Mouse (Mus musculus): ENCODE data around the gene Atg10. TPM values are rescaled to one million over a fixed set of nuclear protein-coding genes. Genes with fewer than 3 reads are reported as not detected.

Atg10 gene
- polyA plus RNA-seq, 1 experiment from 2014 or later: 13.6 TPM

DNA sequence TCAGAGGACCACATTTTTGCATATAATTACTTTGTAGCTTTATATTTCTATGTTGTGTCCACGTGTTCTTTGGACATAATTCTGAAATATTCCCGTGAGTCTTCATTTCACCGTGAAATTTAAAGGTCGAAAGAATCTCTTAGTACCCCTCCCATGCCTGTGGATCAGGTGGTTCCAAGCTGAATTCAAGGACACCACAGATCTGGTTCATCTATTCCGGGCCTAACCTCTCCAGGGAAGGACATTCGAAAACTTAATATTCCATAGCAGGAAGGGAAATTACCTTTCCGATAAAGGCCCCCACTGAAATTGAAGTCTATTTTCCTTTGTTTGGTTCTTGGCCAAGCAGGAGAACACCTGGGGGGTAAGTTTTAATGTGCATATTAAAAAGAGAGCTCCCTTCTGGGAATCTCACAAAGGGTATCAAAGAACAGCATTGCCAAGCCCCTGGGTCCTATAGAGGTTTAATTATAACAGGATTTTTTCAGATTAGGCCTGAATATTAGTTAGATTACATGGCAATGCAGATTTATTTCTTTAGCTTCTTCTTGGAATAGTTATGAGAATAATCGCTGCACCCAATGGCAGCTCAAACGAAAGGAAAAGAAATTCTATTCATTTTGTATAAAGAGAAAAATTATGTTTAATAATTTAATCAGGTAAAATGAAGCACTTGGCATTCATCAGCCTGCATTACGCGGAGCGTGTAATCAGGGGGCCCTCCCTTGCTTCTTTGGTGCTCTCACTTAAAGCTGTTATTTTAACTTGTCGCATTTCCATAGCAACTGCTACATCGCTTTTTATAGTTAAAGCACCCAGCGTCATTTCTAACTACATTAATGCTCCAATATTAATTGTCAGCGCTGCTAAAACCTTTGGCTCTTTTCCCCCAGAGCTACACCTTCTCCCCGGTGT is 310.8 kb downstream of the Atg10 start:
- DNase-seq (ENCODE audit: low spot score): no peak
- 86% methylated on average over 17 of the region's 17 CpGs for WGBS
- no peak overlapping the region for H3K27ac ChIP-seq (replicated peaks; ENCODE audit: low read depth, low read length)
- H3K4me1 ChIP-seq (ENCODE audit: control insufficient read depth, insufficient read depth, low read length): no peaks in the 10 kb centered on the region
- no peaks in the 10 kb centered on the region for H3K27me3 ChIP-seq (ENCODE audit: control insufficient read depth, insufficient read depth, low read length)
- H3K9ac ChIP-seq (ENCODE audit: low read length): no peak overlapping the region
- no peaks in the 10 kb centered on the region for H3K9me3 ChIP-seq (ENCODE audit: control insufficient read depth, low read length)
- H3K4me3 ChIP-seq (ENCODE audit: low read depth, low read length): no peak overlapping the region
- H3K36me3 ChIP-seq (ENCODE audit: control insufficient read depth, insufficient read depth, low read length): no peaks in the 10 kb centered on the region
- no peak overlapping the region for H3K4me2 ChIP-seq (ENCODE audit: low read depth, severe bottlenecking)
- no peak for ATAC-seq (ENCODE audit: insufficient number of reproducible peaks, low FRiP score, low TSS enrichment, low read depth)

DNA sequence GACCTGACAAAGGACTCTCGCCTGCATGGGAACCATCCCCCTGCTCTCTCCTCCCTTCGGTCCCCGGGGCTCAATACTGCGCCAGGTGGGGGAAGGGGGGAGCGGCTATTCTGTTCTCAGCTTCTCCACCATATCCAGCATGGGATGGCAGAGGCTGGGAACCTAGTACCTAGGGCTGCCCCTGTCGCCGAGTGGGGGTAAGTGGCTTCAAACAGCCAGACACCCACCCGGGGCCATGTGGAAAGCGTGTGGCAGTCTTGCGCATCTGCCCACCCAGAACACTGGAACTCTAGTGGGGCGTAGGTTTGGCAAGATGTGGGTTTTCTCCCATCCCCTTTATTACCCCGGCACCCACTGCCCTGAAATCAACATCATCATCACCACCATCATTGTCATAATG is 316.4 kb downstream of the Atg10 start:
- Histone ChIP-seq H3K27ac (replicated peaks; ENCODE audit: low read depth, low read length) (no peak overlapping the region), H3K9ac (ENCODE audit: low read length) (no peak overlapping the region), H3K36me3 (ENCODE audit: control insufficient read depth, insufficient read depth, low read length) (no peaks in the 10 kb centered on the region), H3K27me3 (ENCODE audit: control insufficient read depth, insufficient read depth, low read length) (no peaks in the 10 kb centered on the region), H3K4me1 (ENCODE audit: control insufficient read depth, insufficient read depth, low read length) (no peaks in the 10 kb centered on the region), H3K4me2 (ENCODE audit: low read depth, severe bottlenecking) (no peak overlapping the region), H3K9me3 (ENCODE audit: control insufficient read depth, low read length) (no peaks in the 10 kb centered on the region), H3K4me3 (ENCODE audit: low read depth, low read length) (no peak overlapping the region)
- no peak for ATAC-seq (ENCODE audit: insufficient number of reproducible peaks, low FRiP score, low TSS enrichment, low read depth)
- no peak for DNase-seq (ENCODE audit: low spot score)
- WGBS: 91% methylated on average over 12 of the region's 12 CpGs

DNA sequence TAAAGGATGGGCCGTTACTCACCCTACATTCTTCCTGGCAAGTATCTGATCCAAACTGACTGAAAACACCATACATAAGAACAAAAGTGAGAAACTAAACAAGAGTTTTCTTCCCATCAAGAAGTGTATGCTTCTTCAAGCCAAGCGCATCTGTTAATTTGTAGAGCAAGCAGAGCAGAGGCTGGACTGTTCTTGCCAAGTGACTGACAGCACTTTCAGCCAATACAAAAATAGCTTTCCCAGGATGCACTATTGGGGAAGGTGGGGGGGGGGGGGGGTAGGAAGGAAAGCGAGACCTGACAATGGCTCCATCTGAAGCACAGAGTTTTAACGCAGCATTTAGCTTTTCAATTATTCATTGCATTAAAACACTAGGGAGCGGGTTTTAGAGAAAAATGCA is 318.6 kb downstream of the Atg10 start, which contains the start of gene Atp6ap1l:
TSS of gene Atp6ap1l (minus strand) at position 180 of the 400 bp plus-strand sequence.
- no peaks in the 10 kb centered on the region for H3K36me3 ChIP-seq (ENCODE audit: control insufficient read depth, insufficient read depth, low read length)
- H3K4me3 ChIP-seq (ENCODE audit: low read depth, low read length): no peak within 1 kb of the TSS
- no peak within 1 kb of the TSS for H3K27ac ChIP-seq (replicated peaks; ENCODE audit: low read depth, low read length)
- WGBS: 87% methylated on average over 5 of the region's 5 CpGs
- DNase-seq (ENCODE audit: low spot score): no peak
- ATAC-seq (ENCODE audit: insufficient number of reproducible peaks, low FRiP score, low TSS enrichment, low read depth): no peak
- H3K9ac ChIP-seq (ENCODE audit: low read length): no peak within 1 kb of the TSS
- no peaks in the 10 kb centered on the region for H3K9me3 ChIP-seq (ENCODE audit: control insufficient read depth, low read length)
- H3K27me3 ChIP-seq (ENCODE audit: control insufficient read depth, insufficient read depth, low read length): no peaks in the 10 kb centered on the region
- H3K4me2 ChIP-seq (ENCODE audit: low read depth, severe bottlenecking): no peak within 1 kb of the TSS
- H3K4me1 ChIP-seq (ENCODE audit: control insufficient read depth, insufficient read depth, low read length): no peaks in the 10 kb centered on the region

DNA sequence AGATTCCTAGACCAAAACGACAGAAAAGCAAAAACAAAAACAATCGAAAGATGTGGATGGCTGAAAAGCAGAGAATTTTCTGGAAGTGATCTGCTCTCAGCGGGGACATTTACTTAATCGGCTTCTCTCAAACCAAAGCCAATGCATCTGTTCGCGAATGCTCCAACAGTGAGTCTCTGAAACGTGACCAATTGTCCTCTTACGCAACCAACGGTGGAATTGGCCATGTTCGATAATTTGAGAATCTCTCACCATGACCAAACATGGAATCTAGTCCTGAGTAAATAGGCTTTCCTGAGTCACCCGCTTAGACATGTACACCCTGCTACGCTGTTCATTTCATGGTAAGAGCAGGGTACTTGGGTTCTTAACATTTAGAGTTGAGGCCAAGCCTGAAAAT is 326.9 kb downstream of the Atg10 start:
- Histone ChIP-seq H3K4me3 (ENCODE audit: low read depth, low read length) (no peak overlapping the region), H3K4me2 (ENCODE audit: low read depth, severe bottlenecking) (no peak overlapping the region), H3K27ac (replicated peaks; ENCODE audit: low read depth, low read length) (no peak overlapping the region), H3K9me3 (ENCODE audit: control insufficient read depth, low read length) (no peaks in the 10 kb centered on the region), H3K9ac (ENCODE audit: low read length) (no peak overlapping the region), H3K36me3 (ENCODE audit: control insufficient read depth, insufficient read depth, low read length) (no peaks in the 10 kb centered on the region), H3K27me3 (ENCODE audit: control insufficient read depth, insufficient read depth, low read length) (no peaks in the 10 kb centered on the region), H3K4me1 (ENCODE audit: control insufficient read depth, insufficient read depth, low read length) (no peaks in the 10 kb centered on the region)
- no peak for ATAC-seq (ENCODE audit: insufficient number of reproducible peaks, low FRiP score, low TSS enrichment, low read depth)
- 92% methylated on average over 12 of the region's 12 CpGs for WGBS
- DNase-seq (ENCODE audit: low spot score): no peak

DNA sequence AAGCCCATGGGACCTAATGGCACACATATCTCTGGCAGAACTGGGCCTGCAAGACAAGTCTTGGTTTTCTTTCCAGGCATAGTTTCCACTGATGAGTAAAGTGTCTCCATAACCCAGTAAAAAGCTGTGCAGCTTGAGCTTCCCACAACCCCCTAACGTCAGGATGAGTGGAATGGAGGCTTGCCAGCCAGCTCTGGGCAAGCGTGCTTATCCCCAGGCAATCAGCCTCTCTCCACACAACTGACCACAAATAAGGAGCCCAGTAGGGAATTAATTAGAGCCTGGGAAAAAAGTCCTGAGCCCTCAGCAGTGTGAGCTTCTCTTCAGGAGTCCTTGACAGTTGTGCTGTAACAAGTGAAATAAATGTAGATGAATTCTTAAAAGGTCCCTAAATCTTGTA is 327.7 kb downstream of the Atg10 start:
- Histone ChIP-seq H3K9me3 (ENCODE audit: control insufficient read depth, low read length) (no peaks in the 10 kb centered on the region), H3K4me1 (ENCODE audit: control insufficient read depth, insufficient read depth, low read length) (no peaks in the 10 kb centered on the region)
- DNase-seq (ENCODE audit: low spot score): no peak

DNA sequence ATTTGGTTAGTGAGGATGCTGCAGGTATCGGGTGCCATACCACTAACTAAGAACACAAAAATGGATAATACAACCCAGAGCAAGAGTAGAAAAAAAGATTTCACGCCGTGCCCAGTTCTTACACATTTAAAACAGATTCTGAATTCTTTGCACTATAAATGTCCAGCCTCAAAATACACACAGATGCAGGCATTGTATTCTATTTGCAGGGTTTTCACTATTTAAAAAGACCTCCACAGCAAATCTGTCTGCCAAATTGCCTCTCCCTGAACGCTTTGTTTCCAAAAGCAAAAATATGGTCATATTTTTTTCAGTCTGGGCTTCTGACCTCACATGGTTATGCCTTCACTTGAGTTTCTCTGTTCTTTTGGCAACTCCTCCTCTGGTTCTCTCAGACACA is 328.9 kb downstream of the Atg10 start:
- 90% methylated on average over 4 of the region's 4 CpGs for WGBS
- Histone ChIP-seq H3K4me1 (ENCODE audit: control insufficient read depth, insufficient read depth, low read length) (no peaks in the 10 kb centered on the region), H3K27ac (replicated peaks; ENCODE audit: low read depth, low read length) (no peak overlapping the region), H3K9me3 (ENCODE audit: control insufficient read depth, low read length) (no peaks in the 10 kb centered on the region), H3K4me2 (ENCODE audit: low read depth, severe bottlenecking) (no peak overlapping the region), H3K36me3 (ENCODE audit: control insufficient read depth, insufficient read depth, low read length) (no peaks in the 10 kb centered on the region), H3K4me3 (ENCODE audit: low read depth, low read length) (no peak overlapping the region), H3K9ac (ENCODE audit: low read length) (no peak overlapping the region), H3K27me3 (ENCODE audit: control insufficient read depth, insufficient read depth, low read length) (no peaks in the 10 kb centered on the region)
- ATAC-seq (ENCODE audit: insufficient number of reproducible peaks, low FRiP score, low TSS enrichment, low read depth) (no peak), DNase-seq (ENCODE audit: low spot score) (no peak)

More for the DNA sequence above, 327.7 kb downstream of the Atg10 start:
- Histone ChIP-seq H3K4me3 (ENCODE audit: low read depth, low read length) (no peak overlapping the region), H3K27ac (replicated peaks; ENCODE audit: low read depth, low read length) (no peak overlapping the region), H3K4me2 (ENCODE audit: low read depth, severe bottlenecking) (no peak overlapping the region), H3K27me3 (ENCODE audit: control insufficient read depth, insufficient read depth, low read length) (no peaks in the 10 kb centered on the region), H3K9ac (ENCODE audit: low read length) (no peak overlapping the region), H3K36me3 (ENCODE audit: control insufficient read depth, insufficient read depth, low read length) (no peaks in the 10 kb centered on the region)
- 33% methylated on average over 2 of the region's 2 CpGs for WGBS
- ATAC-seq (ENCODE audit: insufficient number of reproducible peaks, low FRiP score, low TSS enrichment, low read depth): no peak

DNA sequence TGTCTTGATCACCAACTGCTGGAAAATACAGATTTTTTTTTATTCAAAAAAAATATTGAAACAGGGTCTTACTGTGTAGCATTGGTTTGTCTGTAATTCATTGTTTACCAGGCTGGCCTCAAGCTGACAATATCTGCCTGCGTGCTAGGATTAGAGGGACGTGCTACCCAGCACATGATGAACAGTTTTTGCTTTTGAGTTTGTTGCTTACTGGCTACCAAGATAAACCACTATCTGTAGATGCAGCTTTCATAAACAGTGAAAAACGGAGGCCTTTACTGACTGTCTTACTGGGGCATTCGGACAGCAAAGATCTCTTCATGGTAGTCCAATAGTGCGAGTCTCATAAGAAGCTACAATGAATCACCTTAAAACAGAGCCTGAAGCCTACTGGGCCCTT is 333.7 kb downstream of the Atg10 start:
- Histone ChIP-seq H3K36me3 (ENCODE audit: control insufficient read depth, insufficient read depth, low read length) (no peaks in the 10 kb centered on the region), H3K4me1 (ENCODE audit: control insufficient read depth, insufficient read depth, low read length) (peaks cover 3% of the 10 kb centered on the region; the same call in 1 of the 2 replicates), H3K9me3 (ENCODE audit: control insufficient read depth, low read length) (no peaks in the 10 kb centered on the region), H3K4me2 (ENCODE audit: low read depth, severe bottlenecking) (no peak overlapping the region), H3K9ac (ENCODE audit: low read length) (no peak overlapping the region), H3K27ac (replicated peaks; ENCODE audit: low read depth, low read length) (no peak overlapping the region), H3K4me3 (ENCODE audit: low read depth, low read length) (no peak overlapping the region), H3K27me3 (ENCODE audit: control insufficient read depth, insufficient read depth, low read length) (no peaks in the 10 kb centered on the region)
- no peak for DNase-seq (ENCODE audit: low spot score)
- ATAC-seq (ENCODE audit: insufficient number of reproducible peaks, low FRiP score, low TSS enrichment, low read depth): no peak
- 92% methylated on average over 5 of the region's 5 CpGs for WGBS

DNA sequence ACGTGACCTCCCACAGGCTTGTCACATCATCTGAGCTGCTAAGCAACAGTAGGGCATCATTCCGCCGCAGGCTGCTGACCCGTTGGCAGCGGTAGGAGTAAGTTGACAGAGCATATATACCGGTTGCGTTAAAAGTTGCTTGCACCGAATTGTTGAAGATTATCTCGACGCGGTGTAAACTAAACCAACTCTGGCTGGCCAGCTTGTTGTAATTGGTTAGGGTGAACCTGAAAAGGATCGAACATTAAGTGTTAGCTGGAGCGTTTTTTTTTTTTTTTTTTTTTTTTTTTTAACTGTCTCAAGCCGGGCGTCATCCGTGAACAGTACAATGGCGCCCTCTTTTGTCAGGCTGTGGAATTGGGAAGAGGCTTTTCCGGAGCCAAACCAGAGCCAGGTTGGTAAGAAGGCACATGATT is 337.2 kb downstream of the Atg10 start:
- peak; percentile 67 for ATAC-seq (ENCODE audit: insufficient number of reproducible peaks, low FRiP score, low TSS enrichment, low read depth)
- peaks cover 3% of the 10 kb centered on the region; the same call in 1 of the 2 replicates for H3K4me1 ChIP-seq (ENCODE audit: control insufficient read depth, insufficient read depth, low read length)
- no peaks in the 10 kb centered on the region for H3K27me3 ChIP-seq (ENCODE audit: control insufficient read depth, insufficient read depth, low read length)
- H3K36me3 ChIP-seq (ENCODE audit: control insufficient read depth, insufficient read depth, low read length): no peaks in the 10 kb centered on the region
- H3K9ac ChIP-seq (ENCODE audit: low read length): no peak overlapping the region
- DNase-seq (ENCODE audit: low spot score): peak; percentile 87
- no peaks in the 10 kb centered on the region; the same call in 1 of the 2 replicates for H3K9me3 ChIP-seq (ENCODE audit: control insufficient read depth, low read length)
- H3K27ac ChIP-seq (replicated peaks; ENCODE audit: low read depth, low read length): no peak overlapping the region
- H3K4me3 ChIP-seq (ENCODE audit: low read depth, low read length): peak overlapping the region; percentile 28
- WGBS: under 1% methylated on average over 18 of the region's 18 CpGs
- peak overlapping the region; percentile 52 for H3K4me2 ChIP-seq (ENCODE audit: low read depth, severe bottlenecking)

All from limb, embryonic 11.5 days (tissue).